Mouse (Mus musculus) retina, embryonic 14.5 days (tissue): ENCODE results near the gene Slc4a5.
"Not testable (repeated sequence)": the region's sequence is repeated elsewhere in the genome, so short reads cannot be mapped to it uniquely, and the experiment has no call there.

Experiments
- DNase-seq: peaks from one replicate; pipeline ENCODE4 v3.0.0-alpha.2; 2015; ENCODE audit warnings: low spot score

The Slc4a5 gene

DNA sequence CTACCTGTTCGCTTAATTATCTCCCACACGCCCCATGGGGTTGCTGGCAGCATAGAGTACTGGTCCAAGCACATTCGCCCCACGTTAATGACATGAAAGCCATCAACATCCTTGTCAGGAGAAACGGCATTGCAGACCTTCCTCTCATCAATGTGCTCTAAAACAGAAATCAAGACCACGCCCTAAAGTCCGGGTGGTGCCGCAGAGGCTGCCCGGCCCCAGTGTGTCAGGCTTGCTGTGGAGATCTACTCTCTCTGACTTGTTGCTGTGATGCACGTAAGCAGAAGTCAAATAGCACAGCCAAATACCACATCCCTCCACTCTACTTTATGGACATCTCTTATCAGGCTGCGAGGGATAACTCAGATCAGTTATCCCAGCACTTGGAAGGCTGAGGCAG is 91.6 kb downstream of the Slc4a5 start:
- no peak for DNase-seq

DNA sequence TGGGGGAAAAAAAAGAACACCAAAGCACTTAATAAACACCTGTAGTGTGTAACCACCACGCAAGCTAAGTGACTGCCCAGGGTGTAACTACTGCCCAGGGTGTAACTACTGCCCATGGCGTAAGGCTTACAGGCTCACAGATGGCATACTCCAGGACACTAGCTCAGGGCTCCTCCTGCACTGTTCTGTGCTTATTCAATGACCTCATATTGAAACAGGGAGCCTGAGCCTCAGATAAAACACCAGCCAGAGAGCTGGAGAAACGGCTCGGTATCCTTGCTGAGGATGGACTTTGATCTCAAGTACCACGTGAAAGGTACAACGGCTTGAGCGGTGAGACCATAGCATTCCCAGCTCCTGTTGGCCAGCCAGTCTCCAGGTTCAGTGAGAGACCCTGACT is 92.4 kb downstream of the Slc4a5 start:
- DNase-seq, result no peak

DNA sequence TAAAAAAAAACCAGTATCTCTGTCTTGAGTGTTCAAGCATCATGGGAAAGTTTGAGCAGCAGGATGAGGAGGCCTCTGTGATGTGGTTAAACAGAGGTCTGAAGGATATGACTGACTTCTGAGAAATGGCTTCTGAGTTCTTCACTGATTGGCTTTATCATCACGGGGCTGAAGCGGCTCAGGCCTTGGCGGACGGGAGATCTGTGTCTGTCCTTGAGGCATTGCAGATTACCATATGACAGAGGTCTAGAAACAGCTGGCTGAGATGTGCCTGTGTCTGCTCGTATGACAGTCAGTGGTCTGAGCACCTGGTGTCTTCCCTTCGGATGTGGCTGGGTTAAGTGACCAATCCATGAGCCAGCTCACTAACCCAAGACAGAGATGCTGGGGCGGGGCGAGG is 92.9 kb downstream of the Slc4a5 start:
- DNase-seq, result no peak

DNA sequence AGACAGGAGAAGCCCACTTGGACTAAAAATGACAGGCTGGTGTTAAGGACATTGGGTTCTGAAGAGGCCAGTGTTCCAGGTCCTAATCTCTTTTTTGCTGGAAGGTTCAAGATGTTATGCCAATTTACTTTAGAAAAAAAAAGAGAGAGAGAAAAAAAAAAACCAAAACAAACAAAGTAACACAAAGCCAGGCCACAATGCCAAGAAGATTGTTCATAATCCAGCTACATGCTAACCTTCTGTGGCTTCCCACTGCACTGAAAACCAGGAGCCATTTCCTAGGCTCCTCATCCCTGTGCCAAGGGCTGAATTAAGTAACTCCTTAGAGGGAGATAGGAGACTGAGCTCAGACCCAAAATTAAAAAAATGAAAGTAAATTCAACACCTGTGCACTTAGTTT is 95.7 kb downstream of the Slc4a5 start:
- no peak for DNase-seq

DNA sequence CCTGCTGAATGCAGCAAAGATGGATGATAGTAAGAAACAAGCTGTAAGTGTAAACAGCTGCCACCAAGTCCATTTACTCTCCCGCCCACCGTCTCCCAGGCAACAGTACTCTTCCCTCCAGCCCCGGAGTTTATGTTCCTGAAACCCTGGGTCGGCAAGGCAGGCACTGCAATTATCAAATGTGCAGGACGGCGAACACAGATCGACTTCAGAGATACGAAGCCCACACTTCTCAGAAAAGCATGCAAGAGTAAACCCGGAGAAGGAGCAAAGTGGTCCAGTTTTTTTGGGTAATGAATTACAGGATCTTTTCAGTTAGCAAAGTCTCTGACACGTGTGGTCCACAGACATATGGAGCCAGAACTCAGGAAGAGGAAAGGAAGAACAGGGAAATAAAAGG is 96.4 kb downstream of the Slc4a5 start:
- peak; percentile 29 for DNase-seq

DNA sequence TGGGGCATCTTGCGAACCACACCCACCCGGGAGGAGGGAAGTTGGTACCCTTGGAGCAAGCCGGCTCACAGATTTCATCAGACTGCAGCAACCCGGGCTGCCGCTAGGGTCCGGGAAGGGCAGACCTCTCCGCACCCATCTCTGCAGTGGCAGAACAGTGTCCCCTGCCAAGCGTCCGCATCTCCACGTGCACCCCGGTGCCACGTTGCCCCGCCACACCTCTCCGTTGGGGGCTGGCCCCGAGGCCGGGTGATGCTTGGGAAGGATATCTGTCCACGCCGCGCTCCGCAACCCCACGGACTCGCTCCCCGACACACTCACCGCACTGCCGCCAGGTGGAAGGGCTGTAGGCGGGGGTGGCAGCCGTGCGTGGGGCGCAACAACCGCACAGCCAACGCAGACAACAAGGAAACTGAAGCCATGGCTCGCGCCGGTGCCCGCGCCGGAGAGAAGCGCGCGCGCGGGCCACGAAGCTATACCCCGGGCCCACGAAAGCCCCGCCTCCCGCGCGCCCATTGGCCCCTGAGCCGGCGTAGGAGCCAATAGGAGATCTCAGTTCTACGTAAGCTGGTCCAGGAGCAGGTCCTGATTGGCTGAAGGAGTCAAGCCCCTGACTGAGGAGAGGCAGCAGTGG is 97.6 kb downstream of the Slc4a5 start:
- peak; percentile 94 for DNase-seq

DNA sequence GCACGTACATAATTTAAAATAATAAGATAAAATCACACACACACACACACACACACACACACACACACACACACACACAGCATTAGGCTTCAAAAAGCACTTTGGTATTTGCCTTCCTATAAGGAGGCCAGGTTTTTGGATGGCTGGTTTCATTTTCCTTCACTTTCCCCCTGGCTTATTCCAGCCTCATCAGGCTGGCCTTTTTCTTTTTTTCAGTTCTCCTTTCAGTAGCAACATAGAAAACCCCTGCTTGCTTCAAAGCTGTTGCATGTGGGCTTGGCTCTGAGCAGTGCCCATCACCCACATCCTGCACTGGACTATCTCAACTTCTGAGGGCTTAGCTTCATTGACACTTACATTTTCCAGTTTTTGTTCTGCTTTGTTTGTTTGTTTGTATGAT is 102.3 kb downstream of the Slc4a5 start:
- DNase-seq, result no peak

DNA sequence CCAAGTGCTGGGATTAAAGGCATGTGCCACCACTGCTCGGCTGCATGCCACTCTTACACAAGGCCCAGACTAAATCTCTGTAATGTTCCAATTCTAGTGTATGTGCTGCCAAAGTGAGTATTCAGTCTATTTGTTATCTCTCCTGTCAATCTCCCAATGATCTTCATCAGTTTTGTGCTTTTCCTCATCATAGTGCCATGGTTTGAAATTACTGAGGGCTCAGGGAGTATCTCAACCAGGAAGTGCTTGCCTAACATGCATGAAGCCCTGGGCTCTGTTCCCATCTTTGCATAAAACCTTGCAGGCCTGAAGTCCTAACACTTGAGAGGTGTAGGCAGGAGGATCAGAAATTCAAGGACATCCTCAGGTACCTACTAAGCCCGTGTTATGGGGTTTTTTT is 103.2 kb downstream of the Slc4a5 start:
- no peak for DNase-seq

DNA sequence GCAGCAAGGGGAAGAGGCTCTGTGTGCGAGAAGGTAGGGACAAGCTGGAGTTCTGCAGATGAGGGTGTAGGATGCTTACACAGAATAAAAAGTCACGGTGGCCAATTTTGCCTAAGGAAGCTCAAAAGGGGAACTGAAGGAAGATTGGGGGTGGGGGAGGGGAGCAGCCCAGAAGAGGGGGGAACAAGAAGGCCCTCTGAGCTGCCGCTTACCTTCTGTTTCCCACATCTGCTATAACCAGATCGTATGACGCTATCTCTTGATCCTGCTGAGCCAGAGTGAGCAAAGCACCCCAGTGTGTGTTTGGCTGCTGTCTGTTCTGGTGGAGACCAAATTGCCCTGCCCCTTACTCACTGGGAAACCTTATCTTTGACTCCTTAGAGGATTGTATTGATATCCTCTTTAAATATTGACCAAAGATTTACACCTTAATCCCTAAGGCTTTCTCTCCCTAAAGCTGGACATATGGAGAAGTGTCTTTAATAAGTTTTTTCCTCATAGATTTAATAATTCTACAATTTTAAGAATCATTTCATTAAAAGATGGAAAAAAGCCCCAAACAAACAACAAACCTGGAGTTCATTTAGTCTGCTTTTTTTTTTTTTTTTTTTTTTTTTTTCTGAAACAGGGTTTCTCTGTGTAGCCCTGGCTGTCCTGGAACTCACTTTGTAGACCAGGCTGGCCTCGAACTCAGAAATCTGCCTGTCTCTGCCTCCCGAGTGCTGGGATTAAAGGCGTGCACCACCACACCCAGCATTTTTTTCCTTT is 104.2 kb downstream of the Slc4a5 start:
- no peak for DNase-seq

DNA sequence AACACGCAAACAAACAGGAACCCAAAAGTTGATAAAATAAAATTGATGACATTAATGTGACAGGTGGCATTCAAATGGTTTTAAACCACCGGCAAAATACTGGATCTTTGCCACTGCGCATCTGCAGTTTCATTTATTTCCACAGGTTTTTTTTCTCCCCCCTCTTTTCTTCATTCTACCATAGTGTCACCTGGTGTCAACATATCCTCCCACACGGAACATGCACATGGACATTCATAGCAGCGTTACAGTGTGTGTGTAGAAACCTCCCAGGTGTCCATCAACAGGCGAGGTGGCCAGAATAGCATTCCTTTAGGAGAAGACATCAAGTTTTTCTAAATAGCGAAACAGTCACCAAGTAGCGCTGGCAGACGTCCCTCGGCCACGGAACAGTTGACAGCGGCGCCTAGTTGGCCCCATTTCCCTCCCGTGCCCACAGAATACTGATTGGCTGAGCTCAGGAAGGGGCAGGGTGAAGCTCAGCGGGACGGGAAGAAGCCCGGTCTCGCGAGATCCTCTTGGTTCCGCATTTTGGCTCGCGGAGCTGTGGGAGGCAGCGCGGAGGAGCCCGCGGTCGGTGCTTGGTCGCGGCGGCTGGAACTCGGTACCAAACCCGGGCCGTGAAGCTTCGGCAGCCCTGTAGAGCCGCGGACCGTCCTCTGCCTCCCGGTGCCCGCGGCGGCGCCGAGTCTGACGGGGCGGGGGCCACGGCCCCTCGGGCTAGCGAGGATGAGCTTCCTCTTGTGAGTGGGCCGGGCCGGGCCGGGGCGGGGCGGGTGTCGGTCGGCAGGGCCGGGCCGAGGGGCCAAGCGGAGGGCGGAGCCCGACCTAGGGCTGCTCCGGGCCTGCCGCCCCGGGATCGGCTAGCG is 106.1 kb downstream of the Slc4a5 start, which contains the start of the genes Mthfd2 and Mob1a:
Gene Mthfd2, minus strand, starts transcription at position 384 of the 869 bp plus-strand sequence.
Gene Mob1a, plus strand, starts transcription at position 492 of the 869 bp plus-strand sequence.
- DNase-seq, result peak; percentile 98

DNA sequence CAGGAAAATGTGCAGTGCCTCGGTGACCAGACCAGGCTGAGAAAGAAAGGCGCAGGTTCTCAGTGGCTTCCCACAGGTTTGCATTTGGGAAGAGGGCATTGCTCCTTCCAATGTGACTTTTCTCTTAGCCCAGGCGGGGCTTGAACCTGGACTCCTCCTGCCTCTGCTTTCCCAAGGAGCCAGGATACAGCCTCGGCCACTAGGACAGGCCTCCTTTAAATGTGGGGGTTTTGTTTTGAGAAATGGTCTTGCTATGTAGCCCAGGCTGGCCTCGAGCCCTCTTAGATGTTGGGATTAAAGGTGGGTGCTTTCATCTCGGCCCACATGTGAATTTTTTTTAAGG is 106.7 kb downstream of the Slc4a5 start:
- DNase-seq, result no peak

DNA sequence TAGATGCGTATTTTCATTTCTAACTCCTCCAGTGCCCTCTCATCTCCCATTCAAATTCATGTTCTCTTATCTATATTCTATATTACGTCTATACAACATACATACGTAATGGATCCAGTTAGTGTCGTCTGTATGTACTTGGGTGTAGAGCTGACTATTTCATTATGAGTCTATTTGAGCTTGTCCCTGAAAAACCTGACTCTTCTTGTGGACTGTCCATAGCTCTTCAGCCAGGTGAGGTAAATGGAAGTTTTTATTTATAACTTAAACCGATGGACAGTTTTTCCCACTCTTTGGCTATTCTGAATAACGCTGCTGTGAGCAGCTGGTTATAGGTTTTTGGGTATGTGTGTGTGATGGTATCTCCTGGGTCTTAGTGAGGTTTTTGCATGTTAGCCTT is 107.1 kb downstream of the Slc4a5 start:
- no peak for DNase-seq

DNA sequence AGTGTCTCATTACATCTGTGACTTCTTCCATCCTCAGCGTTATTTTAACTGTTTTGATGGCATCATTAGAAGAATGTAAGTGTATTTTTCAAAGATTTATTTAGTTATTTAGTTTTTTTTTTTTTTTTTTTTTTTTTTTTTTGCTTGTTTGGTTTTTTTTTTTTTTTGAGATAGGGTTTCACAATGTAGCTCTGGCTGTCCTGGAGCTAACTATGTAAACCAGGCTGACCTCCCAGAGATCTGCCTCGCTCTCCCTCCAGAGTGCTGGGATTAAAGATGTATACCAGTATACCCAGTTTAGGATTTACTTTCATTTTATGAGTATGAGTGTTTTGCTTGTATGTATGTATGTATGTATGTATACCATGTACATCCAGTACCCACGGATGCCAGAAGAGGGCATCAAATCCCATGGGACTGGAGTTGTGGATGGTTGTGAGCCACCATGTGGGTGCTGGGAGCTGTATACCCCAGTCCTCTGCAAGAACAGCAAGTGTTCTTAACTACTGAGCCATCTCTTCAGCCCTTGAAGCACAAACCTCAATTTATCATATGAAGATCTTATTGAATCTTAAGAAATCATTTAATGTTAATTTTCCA is 108.1 kb downstream of the Slc4a5 start:
- no peak for DNase-seq

DNA sequence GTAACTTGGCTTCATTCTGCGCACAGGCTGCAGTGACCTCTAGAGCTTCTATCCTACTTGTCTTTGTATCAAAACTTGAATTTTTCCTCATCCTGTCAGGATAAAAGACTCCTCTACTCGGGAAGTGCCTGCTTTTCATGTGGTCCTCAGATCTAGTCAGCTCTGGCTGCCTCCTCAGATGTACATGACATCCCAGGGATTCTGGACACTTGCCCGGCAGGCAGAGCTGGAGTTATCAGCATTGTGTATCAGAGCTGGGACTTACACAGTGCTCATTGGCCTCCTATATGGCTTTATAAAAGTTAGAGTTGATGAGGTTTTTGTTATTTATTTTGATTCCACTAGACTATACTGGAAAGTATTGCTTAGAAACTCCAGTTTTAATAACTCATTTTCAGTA is 121.8 kb downstream of the Slc4a5 start:
- DNase-seq, result no peak

DNA sequence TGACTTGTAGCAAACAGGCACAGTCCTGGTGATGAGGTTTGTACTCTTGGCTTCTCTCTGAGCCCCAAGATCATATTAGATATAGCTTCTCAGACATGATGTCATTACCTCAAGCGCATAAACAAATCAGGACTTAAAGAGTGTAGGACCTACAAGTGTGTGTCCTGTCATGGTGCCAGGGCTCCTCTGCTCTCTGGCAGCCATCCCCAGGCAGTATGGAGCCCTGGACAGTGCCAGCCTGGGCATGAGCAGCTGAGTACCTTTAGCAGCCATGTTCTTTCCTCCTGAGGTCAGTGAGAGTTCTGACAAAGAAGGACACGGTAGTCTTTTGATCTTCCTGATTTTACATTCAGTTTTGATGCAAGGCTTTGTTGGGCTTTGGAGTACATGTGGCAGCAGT is 123.3 kb downstream of the Slc4a5 start:
- DNase-seq, result no peak

DNA sequence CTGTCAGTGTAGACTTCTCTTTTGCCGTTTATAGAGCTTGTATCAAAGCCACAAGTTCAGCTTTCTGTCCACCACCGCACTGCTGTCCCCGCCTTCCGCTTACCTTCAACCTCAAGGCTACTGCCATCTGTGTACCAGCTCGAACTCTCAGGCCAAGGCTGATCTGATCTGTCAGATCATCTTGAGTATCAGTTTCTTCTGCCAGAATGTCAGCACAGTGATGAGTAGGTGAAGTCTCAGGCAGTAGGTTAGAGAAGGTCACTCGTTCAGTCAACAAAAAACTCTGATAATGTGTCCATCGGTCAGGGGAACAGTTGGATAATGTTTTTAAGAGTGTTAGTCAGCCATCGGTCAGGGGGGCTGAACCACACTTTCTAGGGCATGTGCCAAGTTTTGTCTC is 125.7 kb downstream of the Slc4a5 start:
- not testable (repeated sequence) for DNase-seq

DNA sequence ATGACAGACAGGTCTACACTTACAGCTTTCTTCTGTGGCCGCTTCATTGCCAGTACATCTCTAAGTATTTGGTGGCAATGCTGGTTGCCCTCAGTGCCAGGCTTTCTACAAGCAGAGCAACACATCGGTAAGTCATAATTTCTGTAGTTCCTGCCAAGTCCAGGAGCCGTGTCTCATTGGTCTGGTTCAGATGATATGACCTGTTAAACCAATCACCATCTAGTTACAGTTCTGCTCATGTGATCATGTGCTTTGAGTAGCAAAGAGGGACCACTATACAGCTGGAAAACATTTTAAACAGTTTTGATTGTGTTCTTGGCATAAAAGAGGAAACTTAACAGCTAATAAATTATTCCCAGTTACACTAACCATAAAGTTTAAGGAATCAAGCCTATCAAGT is 128.3 kb downstream of the Slc4a5 start:
- DNase-seq, result no peak

DNA sequence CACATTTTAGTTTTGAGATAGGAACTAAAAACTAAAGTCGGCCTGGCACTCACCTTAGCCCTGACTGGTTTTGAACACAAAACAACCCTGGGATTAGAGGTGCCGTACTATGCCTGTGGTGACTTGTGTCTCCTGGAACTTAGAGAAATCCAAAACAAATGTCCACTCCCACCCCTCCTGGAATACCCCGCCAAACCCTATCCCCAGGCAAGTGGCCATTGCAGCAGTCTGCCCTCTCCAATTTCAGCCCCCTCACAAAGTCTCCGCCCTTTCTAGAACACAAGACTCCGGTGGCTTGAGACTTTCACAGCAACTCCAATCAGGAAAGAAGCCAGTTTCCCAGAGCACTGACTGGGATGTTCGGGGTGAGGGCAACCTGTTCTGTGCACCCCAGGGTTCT is 129.2 kb downstream of the Slc4a5 start, which contains the start of gene Bola3:
Gene Bola3, plus strand, starts transcription at position 275 of the 400 bp plus-strand sequence.
- no peak for DNase-seq

DNA sequence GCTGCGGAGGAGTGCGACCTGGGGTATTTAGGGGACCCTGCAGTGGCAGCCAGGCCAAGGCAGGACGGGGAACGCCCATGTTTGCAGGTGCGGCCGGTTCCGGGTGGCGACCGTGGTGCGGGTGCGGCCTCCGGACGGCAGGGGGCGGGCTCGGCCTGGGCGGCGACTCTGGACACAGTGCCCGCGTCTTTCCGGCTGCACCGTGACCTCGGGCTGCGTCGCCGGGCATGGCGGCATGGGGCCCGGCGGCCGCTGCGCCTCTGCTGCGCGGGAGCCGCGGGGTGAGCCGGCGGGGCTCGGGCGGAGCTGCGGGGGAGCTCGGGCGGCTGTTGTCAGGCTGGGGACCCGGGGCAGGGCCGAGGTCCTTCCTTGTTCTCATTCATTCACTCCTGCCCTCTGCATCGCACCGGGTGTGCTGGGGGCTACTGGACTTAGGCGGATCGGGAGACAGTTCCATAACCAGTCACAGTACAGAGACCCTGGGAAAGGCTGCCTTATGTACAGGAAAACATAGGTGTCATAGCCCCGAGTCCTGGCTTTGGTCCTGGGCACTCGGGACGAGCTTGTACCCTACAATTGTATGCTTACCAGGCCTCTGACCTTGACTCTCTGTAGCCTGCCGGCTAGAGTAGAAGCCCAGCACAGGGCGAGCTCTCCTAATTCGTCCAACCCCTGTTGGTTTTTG is 129.8 kb downstream of the Slc4a5 start:
- DNase-seq, result peak; percentile 87

DNA sequence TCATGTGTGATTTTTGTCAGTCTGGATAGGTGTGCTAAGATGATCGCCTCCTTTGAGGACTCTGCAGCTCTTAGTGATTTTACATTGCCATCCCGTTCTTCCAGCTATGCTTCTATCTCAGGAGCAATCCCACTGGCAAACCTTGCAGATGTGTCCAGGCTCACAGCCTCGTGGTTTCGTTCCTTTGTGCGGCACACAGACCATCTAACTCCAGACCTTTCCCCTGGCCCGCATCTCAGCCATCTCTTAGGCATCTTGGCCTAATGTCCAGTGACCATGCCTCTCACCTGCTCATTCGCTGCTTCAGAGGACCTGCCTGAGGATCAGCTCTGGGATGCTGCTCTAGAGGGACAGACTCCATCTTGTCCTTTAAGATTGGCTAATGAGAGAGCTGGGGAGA is 130.5 kb downstream of the Slc4a5 start:
- no peak for DNase-seq

DNA sequence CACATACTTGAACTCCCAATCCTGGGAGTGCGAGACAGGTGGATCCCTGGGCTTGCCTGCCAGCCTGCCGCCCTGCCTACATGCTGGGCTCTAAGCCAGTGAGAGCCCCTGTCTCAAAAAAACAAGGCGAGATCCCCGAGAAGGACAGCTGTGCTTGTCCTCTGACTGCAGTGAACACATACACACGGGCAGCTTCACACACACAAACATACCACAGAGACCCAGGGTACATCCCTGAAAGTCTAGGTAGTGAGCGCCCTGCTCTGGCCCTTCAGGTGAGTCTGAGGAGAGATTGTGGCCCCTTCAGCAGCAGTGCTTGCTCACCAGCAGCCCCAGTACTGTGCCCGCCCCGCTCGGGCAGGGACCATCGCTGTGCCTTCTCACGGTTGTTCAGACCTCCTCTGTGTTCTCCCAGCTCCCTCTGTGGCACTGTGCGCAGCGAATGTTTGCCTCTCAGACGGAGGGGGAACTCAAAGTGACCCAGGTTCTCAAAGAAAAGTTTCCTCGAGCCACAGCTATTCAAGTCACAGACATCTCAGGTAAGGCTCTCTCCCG is 131.3 kb downstream of the Slc4a5 start:
- no peak for DNase-seq
